Mouse (Mus musculus) natural killer cell, adult 2 months (primary cell): Measurements from ENCODE around the gene Cysltr2.

Source experiments
- DNase-seq, 2 experiments: peaks; one replicate each; pipeline ENCODE4 v3.0.0; 2022; ENCODE audit warnings: low spot score in 2 of 2

Gene Cysltr2

DNA sequence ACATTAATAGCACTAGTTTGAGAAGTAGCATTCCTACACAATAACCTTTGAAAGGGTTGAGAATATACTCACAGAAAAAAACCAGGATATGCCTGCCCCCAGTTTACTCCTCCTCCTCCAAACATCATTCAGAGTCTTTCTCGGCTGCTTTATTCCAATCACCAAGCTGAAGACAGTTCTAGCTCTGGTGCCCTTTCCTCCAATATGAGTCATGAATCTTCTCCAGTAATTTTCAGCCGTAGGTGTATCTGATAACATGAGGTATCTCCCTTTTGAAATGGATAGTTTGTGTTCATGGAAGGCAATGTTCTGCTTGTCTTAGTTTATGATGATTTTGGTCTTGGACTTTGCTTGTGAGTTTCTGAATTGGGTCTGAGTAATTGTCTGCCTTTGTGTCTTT lies 62.9 kb downstream of the Cysltr2 start:
- no peak for DNase-seq

DNA sequence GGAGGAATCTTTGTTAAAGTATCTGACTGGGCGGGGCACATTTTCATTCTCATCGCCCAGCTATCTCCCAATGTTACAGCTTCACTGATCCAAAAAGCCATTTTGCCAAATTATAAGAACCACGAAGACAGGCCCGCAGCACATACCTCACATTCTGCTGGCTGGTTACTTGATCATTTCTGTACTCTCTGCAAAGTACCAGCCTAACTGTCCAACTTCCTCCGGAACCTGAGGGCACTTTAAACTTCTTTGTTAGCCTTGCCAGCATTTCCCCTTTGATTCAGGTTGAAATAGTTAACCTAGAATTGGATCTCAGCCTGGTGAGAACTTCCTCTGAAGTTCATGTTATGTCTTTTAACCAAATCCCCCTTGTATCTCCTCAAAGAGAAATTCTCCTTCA lies 63.8 kb downstream of the Cysltr2 start:
- DNase-seq: no peak

DNA sequence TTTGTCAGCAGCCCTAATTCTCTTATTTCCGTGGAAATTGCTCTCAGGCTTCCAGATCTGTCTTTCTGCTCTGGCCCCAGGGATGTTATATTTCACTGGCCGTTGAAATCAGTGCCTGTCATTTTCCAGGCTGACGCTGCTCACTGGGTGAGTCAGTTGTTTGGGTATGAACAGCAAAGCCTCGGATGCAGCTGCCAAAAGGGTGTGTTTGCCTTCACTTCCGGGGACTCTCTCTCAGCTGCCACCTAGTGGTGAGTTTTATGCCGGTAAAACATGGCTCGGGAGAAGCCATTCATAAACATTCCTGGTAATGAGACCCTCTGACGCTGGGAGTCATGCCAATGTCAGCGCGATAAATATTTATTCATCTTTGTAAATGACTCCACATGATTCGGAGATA lies 65.5 kb downstream of the Cysltr2 start:
- DNase-seq: peak; percentile 63 to 71

DNA sequence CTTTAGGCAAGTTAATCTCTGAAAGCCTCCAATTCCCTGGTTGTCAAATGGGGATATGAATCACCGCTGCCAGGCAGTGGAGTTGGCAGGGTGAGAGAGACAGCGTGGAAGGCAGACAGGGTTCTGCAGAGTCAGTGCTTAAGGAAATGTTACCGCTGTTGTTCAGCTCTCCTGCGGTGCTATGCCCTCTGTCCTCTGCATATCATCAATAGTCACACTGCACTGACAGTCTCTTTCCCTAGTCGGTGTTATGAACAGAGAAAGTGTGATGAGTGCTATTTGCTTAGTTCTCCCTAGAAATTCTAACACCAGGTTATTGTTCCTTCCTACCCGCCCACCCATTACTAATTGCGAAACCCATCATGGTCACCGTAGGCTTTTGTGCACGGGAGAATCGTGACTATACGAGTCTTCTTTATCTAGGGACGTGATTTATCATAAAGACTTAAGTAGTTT lies 65.9 kb downstream of the Cysltr2 start:
- DNase-seq: no peak

DNA sequence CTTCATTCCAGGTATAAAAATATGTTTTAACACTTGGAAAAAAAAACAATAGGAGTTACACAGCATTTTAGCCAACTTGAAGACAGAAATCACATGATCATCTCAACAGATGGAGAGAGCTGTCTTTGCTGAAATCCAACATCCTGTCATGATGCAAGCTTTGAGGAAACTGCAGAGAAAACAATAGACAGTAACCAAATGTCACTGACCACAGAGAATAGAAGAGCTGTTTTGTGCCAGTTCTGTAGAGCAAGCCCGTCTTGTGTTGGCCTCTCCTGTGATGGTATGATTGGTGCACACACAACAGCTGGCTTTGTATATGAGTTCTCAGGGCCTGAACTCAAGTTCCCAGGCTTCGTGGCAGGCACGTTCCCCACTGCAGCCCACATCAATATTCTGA lies 68.2 kb downstream of the Cysltr2 start:
- no peak for DNase-seq

DNA sequence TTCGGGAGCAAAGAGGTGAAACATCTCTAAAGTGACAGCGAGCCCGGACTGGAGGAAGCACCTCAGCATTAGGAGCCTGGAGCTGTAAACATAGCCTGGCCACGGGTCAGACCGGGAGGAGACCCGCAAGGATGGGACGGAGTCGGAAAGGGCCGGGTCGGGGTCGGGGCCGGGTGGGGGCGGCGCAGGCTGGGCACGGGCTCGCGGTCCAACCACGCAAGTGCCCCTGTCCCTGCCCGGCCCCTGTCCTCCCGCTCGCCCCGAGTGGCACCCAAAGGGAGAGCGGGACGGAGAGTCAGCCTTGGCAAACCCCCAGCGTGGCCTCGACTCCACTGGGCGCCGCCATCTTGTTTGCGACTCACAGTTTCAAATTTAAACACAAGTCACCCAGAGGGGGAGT lies 68.8 kb downstream of the Cysltr2 start:
- DNase-seq: no peak

DNA sequence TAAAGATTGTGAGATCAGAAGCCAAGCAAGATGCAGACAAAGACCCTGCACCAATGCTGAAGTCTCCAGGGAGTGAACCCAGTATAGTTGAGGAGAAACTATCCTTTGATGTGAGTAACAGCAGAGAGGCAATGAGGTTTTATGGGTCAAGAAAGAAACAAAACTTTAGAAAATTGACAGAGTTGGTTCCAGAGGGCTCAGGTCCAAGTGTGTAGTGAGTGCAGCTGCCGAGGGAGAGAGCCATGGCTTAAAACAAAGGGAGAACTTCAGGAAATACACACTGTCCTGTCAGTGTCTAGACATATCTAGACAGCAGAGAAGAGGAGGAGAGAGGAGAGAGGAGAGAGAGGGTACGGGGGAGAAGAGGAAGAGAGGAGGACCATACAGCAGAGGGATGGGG lies 72.8 kb downstream of the Cysltr2 start:
- DNase-seq: no peak
